Mouse (Mus musculus) kidney, embryonic 14.5 days (tissue): ENCODE measurements around the gene Clcn2. TPM values are rescaled to one million over a fixed set of nuclear protein-coding genes. Genes with fewer than 3 reads are reported as not detected.

Source experiments
- ATAC-seq: fragments of 200-750 bp; cut with Nextera tagmentation; 2 replicates; pipeline ENCODE4 v1.8.0; 2017; ENCODE audit warnings: moderate number of reproducible peaks, mild to moderate bottlenecking, moderate TSS enrichment, moderate library complexity; ENCODE audit not compliant: low FRiP score, low TSS enrichment
- H3K27ac ChIP-seq: fragments of 300-500 bp; sonication (generic); 2 replicates; pipeline ENCODE4 v1.5.1; 2014; ENCODE audit warnings: low read depth, mild to moderate bottlenecking, low read length, moderate library complexity, mixed read lengths
- H3K27me3 ChIP-seq: fragments of 300-500 bp; sonication (generic); 2 replicates; pipeline ENCODE4 v1.6.1; 2014; ENCODE audit warnings: mild to moderate bottlenecking, low read length; ENCODE audit not compliant: control insufficient read depth, insufficient read depth
- H3K36me3 ChIP-seq: fragments of 300-500 bp; sonication (generic); 2 replicates; pipeline ENCODE4 v1.6.1; 2014; ENCODE audit warnings: low read length, mixed read lengths; ENCODE audit not compliant: control insufficient read depth, insufficient read depth
- H3K4me1 ChIP-seq: fragments of 300-500 bp; sonication (generic); 2 replicates; pipeline ENCODE4 v1.6.1; 2014; ENCODE audit warnings: low read length, mixed read lengths; ENCODE audit not compliant: control insufficient read depth, insufficient read depth
- H3K4me2 ChIP-seq: fragments of 300-500 bp; sonication (generic); replicated peaks from 2 replicates; pipeline ENCODE4 v1.6.1; 2014; ENCODE audit warnings: low read depth, mild to moderate bottlenecking, low read length
- H3K4me3 ChIP-seq: fragments of 300-500 bp; sonication (generic); 2 replicates; pipeline ENCODE4 v1.5.1; 2014; ENCODE audit warnings: mild to moderate bottlenecking, low read length
- H3K9ac ChIP-seq: fragments of 300-500 bp; sonication (generic); 2 replicates; pipeline ENCODE4 v1.6.1; 2014; ENCODE audit warnings: low read depth, mild to moderate bottlenecking, low read length, moderate library complexity
- H3K9me3 ChIP-seq: fragments of 300-500 bp; sonication (generic); 2 replicates; pipeline ENCODE4 v1.6.1; 2016; ENCODE audit warnings: low read length; ENCODE audit not compliant: control insufficient read depth
- WGBS: fragments of 180-500 bp; shearing (Covaris S2); extraction: QIAGEN DNeasy Blood & Tissue Kit; methylation state at CpG from one replicate; pipeline ENCODE4 v1.1.7; 2014; 5-methylcytosine and 5-hydroxymethylcytosine counted together
- polyA plus RNA-seq: library from polyadenylated mRNA; unstranded; fragments of >200 nt; fragmentation: Nextera tagmentation; extraction: Ambion mirVana; gene quantifications from 2 replicates; pipeline ENCODE4 v1.2.1, GENCODE M21; 2014

Gene Clcn2
- polyA plus RNA-seq, 1 experiment from 2014 or later: 17.3 TPM

- H3K9me3 ChIP-seq: no peaks in the 10 kb centered on the region
- WGBS: 44% methylated on average over 5 of the region's 5 CpGs
- H3K4me3 ChIP-seq: no peak overlapping the region
- H3K27me3 ChIP-seq: no peaks in the 10 kb centered on the region; the same call in 1 of the 2 replicates
- H3K4me2 ChIP-seq: no peak overlapping the region
- H3K4me1 ChIP-seq: peaks cover 20% of the 10 kb centered on the region; the same call in 1 of the 2 replicates
- H3K9ac ChIP-seq: no peak overlapping the region
- no peaks in the 10 kb centered on the region; the same call in 1 of the 2 replicates for H3K36me3 ChIP-seq
- ATAC-seq: no peak
- H3K27ac ChIP-seq: no peak overlapping the region
Observed at GRCm38 (mm10) chr16:20700036-20700435, 17.5 kb downstream of the Clcn2 start.

GRCm38 (mm10) chr16:20699266-20699665 lies 18.3 kb downstream of the Clcn2 start:
- WGBS: 82% methylated on average over 5 of the region's 5 CpGs
- Histone ChIP-seq H3K9me3 (no peaks in the 10 kb centered on the region), H3K27me3 (no peaks in the 10 kb centered on the region; the same call in 1 of the 2 replicates), H3K36me3 (no peaks in the 10 kb centered on the region; the same call in 1 of the 2 replicates), H3K27ac (no peak overlapping the region), H3K9ac (no peak overlapping the region), H3K4me2 (no peak overlapping the region), H3K4me1 (peaks cover 20% of the 10 kb centered on the region; the same call in 1 of the 2 replicates), H3K4me3 (no peak overlapping the region)
- ATAC-seq: no peak

DNA sequence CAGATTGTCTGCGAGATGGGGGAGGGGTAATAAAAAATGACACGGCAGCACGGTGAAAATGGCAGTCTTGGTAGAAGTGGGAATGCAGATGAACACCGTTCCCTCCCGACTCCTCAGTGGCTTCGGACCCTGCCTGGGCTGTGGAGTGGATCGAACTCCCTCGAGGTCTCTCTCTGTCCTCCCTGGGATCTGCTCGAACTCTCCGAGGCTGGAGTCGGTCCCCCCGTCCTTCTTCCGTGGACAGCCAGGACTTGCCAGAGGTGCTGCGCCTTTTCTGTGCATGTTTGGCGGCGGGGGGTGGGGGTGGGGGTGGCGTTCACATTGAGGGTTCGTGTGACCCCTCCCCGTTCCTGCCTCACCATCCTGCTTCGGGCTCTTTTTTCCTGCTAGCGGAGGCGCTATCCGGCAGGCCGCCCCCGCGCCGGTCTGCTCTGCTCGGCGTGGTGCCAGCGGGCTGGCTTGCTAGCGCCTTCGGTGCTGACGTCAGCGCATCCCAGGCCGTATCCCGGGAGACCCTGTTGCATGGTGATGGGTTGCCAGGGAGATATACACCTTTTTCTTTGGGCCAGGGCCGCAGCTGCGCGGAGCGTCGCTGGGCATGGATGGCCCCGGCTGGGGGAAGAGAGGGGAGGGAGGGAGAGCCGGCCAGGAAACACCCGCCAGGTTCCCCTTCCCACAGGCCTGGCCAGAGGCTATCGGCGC lies 21.8 kb downstream of the Clcn2 start:
- Histone ChIP-seq H3K9me3 (no peaks in the 10 kb centered on the region), H3K9ac (peak overlapping the region; percentile 34; the same call in 1 of the 2 replicates), H3K27ac (no peak overlapping the region), H3K4me2 (peak overlapping the region; percentile 54), H3K4me3 (peak overlapping the region; percentile 26), H3K4me1 (peaks cover 9% of the 10 kb centered on the region), H3K27me3 (no peaks in the 10 kb centered on the region; the same call in 1 of the 2 replicates), H3K36me3 (peaks cover 17% of the 10 kb centered on the region)
- ATAC-seq: peak; percentile 64
- 1% methylated on average over 45 of the region's 46 CpGs for WGBS

GRCm38 (mm10) chr16:20694781-20695180 lies 22.8 kb downstream of the Clcn2 start:
- H3K36me3 ChIP-seq: peaks cover 27% of the 10 kb centered on the region
- 80% methylated on average over 8 of the region's 8 CpGs for WGBS
- no peak overlapping the region for H3K4me3 ChIP-seq
- H3K27ac ChIP-seq: no peak overlapping the region
- peaks cover 9% of the 10 kb centered on the region for H3K4me1 ChIP-seq
- no peaks in the 10 kb centered on the region; the same call in 1 of the 2 replicates for H3K27me3 ChIP-seq
- ATAC-seq: no peak
- no peak overlapping the region for H3K9ac ChIP-seq
- no peak overlapping the region for H3K4me2 ChIP-seq
- no peaks in the 10 kb centered on the region for H3K9me3 ChIP-seq

- Histone ChIP-seq H3K27me3 (no peaks in the 10 kb centered on the region; the same call in 1 of the 2 replicates), H3K4me2 (peak within 1 kb of the TSS; percentile 84), H3K9ac (peak within 1 kb of the TSS; percentile 64), H3K4me1 (peaks cover 9% of the 10 kb centered on the region), H3K27ac (peak within 1 kb of the TSS; percentile 76), H3K4me3 (peak within 1 kb of the TSS; percentile 67), H3K36me3 (peaks cover 43% of the 10 kb centered on the region), H3K9me3 (no peaks in the 10 kb centered on the region)
- under 1% methylated on average over 36 of the region's 37 CpGs for WGBS
- ATAC-seq: peak; percentile 94
Observed at GRCm38 (mm10) chr16:20693111-20693701, 24.3 kb downstream of the Clcn2 start, which contains the start of gene Fam131a. TSS of gene Fam131a (plus strand) at chr16:20693241.

- Histone ChIP-seq H3K9ac (no peak overlapping the region), H3K4me3 (no peak overlapping the region; the same call in 1 of the 2 replicates), H3K9me3 (no peaks in the 10 kb centered on the region), H3K4me1 (peaks cover 9% of the 10 kb centered on the region), H3K27ac (no peak overlapping the region), H3K4me2 (0 out of 2 replicates have a peak overlapping the region, but pooled peaks have one; percentile 84), H3K36me3 (peaks cover 51% of the 10 kb centered on the region), H3K27me3 (no peaks in the 10 kb centered on the region; the same call in 1 of the 2 replicates)
- ATAC-seq: no peak; the same call in 1 of the 2 replicates
- WGBS: 49% methylated on average over 16 of the region's 16 CpGs
Observed at GRCm38 (mm10) chr16:20692241-20692965, 25.1 kb downstream of the Clcn2 start.

GRCm38 (mm10) chr16:20691617-20692016 lies 25.9 kb downstream of the Clcn2 start:
- no peaks in the 10 kb centered on the region for H3K9me3 ChIP-seq
- H3K27me3 ChIP-seq: no peaks in the 10 kb centered on the region; the same call in 1 of the 2 replicates
- H3K4me1 ChIP-seq: peaks cover 9% of the 10 kb centered on the region
- H3K27ac ChIP-seq: no peak overlapping the region
- ATAC-seq: no peak
- H3K36me3 ChIP-seq: peaks cover 59% of the 10 kb centered on the region
- no peak overlapping the region for H3K9ac ChIP-seq
- no peak overlapping the region for H3K4me3 ChIP-seq
- WGBS: 75% methylated on average over 1 of the region's 1 CpGs
- no peak overlapping the region for H3K4me2 ChIP-seq

DNA sequence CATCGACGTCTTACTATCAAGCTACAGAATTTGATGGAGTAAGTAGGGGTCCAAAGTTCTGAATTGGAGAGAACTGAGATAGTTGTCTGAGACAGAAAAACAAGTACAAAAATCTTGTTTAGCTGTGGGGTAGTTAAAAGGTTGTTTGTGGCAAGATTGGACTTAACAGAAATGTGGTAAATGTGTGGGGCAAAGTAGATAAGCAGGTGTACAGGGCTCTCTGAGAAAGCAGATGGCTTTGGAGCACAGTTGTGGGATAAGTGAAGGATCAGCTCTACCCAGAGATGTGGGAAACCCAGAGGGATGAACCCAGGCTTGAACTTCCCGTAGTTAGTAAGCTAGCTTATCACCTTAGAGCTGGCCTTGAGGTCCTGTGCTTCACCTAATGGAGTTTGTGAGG lies 26.8 kb downstream of the Clcn2 start:
- WGBS: 85% methylated on average over 3 of the region's 3 CpGs
- H3K9me3 ChIP-seq: no peaks in the 10 kb centered on the region
- H3K4me3 ChIP-seq: no peak overlapping the region
- peaks cover 9% of the 10 kb centered on the region for H3K4me1 ChIP-seq
- H3K36me3 ChIP-seq: peaks cover 67% of the 10 kb centered on the region
- ATAC-seq: no peak
- no peak overlapping the region for H3K4me2 ChIP-seq
- H3K27ac ChIP-seq: no peak overlapping the region
- H3K27me3 ChIP-seq: no peaks in the 10 kb centered on the region
- no peak overlapping the region for H3K9ac ChIP-seq
